Mouse (Mus musculus) B cell, adult 2 months (primary cell): ENCODE data around the gene Fiz1.
A peak's percentile ranks its signal among the peaks of the same experiment; 100 is the strongest.
"Not testable (repeated sequence)": the region's sequence is repeated elsewhere in the genome, so short reads cannot be mapped to it uniquely, and the experiment has no call there.

ENCODE experiments used
- DNase-seq, 2 experiments: peaks; one replicate each; pipeline ENCODE4 v3.0.0; 2022

Gene Fiz1

DNA sequence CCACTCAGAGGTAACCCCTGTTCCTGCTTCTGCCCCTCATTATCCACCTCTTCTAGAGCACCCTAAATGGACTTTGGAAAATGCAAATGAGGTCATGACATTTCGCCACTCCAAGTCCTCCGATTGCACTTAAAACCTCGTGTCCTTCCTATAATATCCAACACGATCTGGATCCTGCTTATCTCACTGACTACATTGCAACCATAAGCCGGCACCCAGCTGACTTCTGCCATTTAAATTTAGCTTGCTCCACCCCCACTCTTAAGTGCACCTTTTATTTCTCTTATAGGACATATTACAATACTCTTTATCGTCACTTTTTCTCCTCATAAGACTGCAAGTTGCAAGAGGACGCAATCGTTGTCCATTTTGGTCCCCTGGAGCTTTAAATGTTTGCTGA is 23.0 kb upstream of the Fiz1 start:
- no peak for DNase-seq

DNA sequence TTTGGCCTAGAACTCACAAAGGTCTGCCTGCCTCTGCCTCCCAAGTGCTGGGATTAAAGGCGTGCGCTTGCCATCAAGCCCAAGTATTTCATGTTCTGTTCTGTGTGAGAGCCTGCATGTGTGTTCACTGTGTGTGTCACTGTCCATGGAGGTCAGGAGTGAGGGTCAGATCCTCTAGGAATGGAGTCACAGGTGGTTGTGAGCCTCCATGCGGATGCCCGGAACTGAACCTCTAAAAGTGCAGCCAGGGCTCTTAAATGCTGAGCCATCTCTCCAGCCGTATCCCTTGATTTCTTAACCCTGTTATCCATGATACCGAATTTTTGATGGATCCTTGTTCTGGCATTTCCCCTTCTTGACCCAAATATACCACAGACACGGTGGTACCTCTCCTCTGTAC is 22.5 kb upstream of the Fiz1 start:
- no peak for DNase-seq

DNA sequence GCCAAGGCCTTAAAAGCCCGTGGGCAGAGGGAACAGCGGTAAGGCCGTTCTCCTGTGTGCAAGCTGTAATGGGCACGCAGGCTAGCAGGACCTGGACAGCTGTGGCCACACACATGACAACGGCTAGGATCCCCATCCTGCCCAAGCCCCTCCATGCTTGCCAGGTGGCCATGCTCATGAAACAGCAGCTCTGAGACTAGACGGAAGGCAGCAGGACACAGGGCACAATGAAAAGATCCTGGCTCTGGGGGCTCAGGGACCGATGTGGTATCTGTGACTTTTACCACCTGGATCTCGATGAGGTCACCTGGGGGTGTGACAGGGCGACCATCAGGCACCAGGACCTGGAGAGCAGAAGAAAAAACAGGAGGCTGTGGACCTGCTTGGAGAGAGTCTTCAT is 21.6 kb upstream of the Fiz1 start:
- DNase-seq, result no peak

DNA sequence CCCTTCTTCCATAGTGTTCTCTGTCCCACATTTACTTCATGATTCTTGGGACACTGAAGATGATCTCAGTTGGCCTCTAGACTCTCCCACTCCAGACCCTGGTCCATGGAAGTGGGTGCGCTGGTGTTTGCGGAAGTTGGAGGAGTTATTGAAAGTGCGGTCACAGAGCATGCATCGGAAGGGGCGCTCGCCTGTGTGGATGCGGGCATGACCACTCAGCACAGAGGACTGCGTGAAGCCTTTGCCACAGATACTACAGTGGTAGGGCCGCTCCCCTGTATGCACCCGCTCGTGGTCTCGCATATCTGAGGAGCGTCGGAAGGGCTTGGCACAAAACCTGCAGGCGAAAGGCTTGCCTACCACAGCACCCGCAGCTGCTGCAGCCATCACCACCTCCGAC is 21.1 kb upstream of the Fiz1 start:
- no peak for DNase-seq

DNA sequence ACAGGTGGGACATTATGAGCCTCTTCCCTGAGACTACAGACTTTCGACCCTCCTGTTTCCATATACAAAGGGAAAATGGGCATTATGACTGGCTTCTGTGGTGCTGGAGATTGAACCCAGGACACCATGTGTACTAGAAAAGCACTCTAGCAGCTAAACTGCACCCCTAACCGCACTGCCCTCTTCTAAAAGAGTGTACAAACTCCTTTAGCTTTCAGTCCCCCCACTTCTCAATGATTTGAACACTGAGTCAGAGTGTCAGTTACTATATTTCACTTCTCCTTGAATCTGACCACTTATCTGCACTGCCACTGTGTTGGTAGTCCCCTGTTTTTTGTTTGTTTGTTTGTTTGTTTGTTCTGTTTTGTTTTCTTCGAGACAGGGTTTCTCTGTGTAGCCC is 19.3 kb upstream of the Fiz1 start, which contains the start of gene 4632433K11Rik:
TSS of gene 4632433K11Rik (plus strand) at position 301 of the 400 bp plus-strand sequence.
- no peak for DNase-seq

DNA sequence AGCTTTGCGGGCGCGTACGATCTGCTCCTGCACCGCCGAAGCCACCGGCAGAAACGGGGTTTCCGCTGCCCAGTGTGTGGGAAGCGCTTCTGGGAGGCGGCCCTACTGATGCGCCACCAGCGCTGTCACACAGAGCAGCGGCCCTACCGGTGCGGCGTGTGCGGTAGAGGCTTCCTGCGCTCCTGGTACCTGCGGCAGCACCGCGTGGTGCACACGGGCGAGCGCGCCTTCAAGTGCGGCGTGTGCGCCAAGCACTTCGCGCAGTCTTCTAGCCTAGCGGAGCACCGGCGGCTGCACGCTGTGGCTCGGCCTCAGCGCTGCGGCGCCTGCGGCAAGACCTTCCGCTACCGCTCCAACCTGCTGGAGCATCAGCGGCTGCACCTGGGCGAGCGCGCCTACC is 17.0 kb upstream of the Fiz1 start:
- no peak for DNase-seq

DNA sequence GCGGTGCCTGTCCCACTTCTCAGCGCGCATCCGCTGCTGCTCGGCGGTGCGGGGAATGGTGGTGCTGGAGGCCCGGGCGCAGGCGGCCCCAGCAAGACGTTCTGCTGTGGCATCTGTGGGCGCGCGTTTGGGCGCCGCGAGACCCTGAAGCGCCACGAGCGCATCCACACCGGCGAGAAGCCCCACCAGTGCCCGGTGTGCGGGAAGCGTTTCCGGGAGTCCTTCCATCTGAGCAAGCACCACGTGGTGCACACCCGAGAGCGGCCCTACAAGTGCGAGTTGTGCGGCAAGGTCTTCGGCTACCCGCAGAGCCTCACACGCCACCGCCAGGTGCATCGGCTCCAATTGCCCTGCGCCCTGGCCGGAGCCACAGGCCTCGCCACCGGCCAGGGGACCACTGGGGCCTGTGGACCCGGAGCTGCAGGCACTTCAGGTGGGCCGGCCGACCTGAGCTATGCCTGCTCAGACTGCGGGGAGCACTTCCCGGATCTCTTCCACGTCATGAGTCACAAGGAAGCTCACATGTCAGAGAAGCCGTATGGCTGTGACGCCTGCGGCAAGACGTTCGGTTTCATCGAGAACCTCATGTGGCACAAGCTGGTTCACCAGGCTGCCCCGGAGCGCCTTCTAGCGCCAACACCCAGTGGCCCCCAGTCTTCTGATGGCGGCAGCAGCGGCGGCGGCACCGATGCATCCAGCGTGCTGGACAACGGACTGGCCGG is 16.2 kb upstream of the Fiz1 start:
- no peak for DNase-seq

DNA sequence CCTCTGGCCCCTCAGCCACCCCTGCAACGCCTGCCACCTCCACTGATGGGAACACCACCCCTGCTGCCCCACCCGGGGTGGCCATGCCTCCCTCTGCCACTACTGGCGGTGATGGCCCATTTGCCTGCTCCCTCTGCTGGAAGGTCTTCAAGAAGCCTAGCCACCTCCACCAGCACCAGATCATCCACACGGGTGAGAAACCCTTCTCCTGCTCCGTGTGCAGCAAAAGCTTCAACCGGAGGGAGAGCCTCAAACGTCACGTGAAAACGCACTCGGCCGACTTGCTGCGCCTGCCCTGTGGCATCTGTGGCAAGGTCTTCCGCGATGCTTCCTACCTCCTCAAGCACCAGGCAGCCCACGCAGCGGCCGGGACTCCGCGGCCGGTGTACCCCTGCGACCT is 15.4 kb upstream of the Fiz1 start:
- no peak for DNase-seq

DNA sequence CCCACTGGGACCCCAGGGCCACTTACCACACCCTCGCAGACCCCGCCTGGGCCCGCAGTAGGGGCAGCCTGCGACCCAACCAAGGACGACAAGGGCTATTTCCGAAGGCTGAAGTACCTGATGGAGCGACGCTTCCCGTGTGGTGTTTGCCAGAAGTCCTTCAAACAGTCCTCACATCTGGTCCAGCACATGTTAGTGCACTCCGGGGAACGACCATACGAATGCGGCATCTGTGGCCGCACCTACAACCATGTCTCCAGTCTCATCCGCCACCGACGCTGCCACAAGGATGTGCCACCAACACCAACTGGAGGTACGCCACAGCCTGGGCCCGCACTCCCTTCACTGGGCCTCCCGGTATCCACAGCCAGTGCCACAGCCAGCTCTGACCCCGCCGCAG is 15.0 kb upstream of the Fiz1 start:
- no peak for DNase-seq

DNA sequence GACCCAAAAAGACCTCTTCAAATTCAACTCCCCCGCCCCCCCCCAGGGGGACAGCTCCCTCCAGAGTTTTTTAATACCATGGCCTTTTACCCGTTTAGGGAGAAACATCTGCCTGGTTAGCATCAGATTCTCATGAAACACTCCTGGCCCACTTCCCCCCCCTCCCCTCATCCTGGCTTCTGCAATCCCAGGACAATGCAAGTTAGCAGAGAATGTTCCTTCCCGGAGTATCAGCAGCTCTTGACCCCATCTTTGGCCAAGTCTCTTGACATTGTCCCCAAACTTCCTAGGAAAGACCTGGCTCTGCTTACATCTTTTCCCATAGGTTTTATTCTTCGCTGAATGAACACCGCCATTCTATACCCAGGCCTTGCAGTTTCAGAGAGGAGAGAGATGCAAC is 6.7 kb upstream of the Fiz1 start:
- no peak for DNase-seq

DNA sequence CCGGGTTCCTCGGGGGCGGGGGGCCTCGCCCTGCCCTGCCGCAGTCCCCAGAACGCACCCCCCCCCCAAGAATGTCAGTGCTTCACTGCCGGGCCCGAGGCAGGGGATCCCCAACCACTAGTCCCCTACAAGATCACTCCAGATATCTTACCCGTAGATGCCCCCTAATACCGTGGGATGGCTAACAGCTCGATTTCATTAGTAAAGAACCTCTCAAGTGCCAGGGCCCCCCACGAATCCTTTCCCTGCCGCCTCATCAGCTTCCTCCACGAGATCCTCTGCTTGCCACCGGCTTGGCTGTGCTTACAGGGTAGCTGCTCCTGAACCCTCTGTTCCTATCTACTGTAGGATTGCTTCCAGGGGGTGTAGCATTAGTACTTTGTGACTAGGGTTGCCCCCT is 6.2 kb upstream of the Fiz1 start:
- no peak for DNase-seq

DNA sequence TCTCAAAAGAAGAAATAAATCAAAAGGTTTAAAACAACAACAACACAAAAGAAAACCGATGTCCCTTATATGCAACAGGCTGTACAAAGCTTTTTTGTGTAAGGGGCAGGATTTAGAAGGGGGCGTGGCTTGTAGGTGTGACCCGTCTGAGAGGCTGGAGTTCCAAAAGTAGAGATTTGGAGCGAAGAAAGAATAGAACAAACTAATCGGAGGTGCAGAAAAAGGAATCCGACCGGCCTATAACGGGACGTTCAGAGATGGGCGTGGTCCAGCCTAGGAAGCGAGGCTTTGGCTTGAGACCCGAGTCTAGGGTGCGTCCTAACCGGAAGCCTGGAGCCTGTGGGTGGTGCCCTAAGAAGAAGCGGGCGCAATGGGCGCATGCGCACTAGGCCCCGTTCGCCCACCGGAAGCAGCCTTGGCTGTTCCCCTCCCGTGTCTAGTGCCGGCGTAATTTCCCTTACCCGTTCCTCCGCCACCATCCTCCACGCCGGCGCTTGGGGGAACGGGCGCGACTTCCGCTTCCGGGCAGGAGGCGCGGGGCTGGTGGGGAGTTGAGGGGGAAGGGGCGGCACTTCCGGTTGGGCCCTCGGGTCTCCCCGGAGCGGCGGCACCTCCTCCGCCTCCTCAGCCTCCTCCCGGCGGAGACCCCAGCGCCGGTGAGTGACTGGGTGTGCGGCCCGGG is 5.6 kb upstream of the Fiz1 start, which contains the start of the genes Zfp865 and Ccdc106:
TSS of gene Zfp865 (plus strand) at position 377 of the 682 bp plus-strand sequence.
TSS of gene Ccdc106 (plus strand) at position 554 of the 682 bp plus-strand sequence.
- DNase-seq, result peak; percentile 98

DNA sequence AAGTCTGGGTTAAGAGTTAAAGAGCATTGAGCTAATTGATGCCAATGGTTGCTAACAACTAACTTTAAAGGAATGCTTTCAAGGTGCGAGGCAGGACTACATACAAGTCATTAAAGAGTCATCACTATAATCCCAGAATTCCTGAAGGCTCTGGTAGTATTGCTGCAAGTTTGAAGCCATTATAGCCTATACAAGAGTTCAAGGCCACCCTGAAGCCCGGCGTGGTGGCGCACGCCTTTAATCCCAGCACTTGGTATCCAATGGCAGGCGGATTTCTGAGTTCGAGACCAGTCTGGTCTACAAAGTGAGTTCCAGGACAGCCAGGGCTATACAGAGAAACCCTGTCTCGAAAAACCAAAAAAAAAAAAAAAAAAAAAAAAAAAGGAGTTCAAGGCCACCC is 5.1 kb upstream of the Fiz1 start:
- DNase-seq, result peak in 1 of 2 experiments; percentile 7

DNA sequence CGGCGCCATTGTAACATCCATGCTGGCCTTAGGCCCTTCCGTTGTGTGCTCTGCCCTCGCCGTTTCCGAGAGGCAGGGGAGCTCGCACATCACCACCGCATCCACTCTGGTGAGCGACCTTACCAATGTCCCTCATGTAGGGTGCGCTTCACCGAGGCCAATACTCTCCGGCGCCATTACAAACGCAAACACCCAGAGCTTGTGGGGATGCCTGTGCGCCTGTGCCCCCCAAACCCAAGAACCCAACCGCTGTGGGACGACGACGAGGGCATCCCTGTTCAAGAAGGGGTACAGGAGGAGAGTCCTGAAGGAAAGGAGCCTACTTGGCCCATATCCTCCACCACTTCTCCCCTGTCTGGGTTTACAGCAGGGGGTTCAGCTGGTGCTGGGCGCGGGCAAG is 3.4 kb upstream of the Fiz1 start:
- DNase-seq, result no peak

DNA sequence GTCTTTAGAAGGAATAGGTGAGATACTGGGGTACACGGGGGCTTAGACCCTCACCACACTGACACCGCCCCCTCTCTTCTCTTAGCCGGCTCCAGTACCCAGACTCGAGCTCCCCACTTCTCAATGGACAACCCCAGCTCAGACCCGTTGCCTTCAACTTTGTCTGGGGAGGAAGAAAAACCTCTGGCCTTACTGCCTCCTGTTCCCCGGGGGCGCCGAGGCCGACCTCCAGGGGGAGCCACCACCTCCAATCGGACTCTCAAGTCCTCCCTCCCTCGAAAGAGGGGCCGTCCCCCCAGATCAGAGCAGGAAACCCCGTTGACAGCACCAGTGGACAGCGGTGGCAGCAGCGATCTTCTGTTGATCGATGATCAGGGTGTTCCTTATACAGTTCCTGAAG is 2.9 kb upstream of the Fiz1 start:
- DNase-seq, result peak; percentile 50 to 61

DNA sequence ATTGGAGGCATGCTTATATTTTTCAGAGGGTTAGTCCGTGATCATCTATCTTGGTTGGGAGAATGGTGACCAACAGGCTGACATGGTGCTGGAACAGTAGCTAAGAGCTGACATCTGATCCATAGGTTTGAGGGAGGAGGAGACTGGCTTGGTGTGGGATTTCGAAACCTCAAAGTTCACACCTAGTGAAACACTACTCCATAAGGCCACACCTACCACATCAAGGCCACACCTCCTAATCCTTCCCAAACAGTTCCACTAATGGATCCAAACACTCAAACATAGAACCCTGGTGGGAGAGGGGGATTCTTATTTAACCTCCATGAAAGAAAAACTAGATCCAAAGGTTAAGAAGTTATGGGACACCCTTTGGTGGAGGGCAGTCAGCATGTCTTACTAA is 2.4 kb upstream of the Fiz1 start:
- DNase-seq, result peak; percentile 10 to 15

DNA sequence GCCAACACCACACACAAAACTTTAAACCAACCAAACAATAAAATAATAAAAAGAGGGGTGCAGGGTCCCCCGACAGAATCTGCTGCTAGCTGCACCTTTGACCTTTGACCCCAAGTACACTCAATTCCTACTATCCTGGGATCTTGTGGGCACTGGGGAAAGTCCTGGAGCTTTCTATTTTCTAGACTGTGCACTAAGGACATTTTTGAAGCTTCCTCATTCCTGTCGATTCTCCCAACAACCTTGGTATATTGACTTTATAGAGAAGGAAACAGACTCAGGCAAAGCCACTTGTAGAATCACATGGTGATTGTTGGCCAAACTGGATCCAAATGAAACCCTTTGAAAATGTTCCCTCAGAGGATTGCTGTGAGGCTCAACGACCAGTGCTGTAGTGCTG is 1.6 kb upstream of the Fiz1 start:
- DNase-seq, result no peak

DNA sequence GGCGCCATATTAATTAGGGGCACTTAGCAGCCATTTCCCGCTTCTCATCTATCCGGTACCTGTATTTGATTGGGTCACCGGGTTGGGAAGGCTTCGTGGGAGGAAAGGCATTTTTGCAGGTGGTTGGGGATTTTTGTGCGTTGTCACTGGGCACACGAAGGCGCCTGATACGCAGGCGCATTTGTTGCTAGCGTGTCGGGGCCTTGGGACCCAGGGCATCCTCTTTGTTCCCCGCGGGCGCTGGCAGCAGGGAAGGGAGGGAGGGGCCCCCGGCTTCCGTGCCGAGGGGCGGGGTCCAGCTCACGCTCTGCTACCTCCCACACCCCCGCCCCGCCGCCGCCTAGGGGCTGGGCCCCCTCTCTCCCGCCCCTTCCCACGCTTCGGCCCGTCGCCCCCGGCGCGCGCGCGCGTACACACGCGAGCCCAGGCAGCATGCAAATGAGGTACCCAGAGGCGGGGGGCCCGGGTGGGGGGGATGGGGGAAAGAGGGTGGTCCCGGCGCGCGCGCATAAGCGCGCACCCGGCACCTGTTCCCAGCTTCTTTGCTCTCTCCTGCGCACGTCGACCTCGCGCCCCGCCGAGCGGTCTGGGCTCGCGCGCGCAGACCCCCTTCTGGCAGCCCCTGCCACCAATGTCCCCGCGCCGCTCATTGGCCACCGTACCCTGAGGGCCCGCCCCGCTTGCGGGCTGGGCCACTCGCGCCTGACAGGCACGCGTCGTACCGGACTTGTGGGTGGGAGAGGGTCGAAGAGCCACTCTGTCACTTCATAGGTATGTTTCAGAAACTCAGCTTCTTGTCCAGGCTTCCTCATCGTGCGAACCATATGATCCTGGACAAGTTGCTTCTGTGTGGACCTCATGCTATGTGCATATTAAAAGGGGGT is 863 bp upstream of the Fiz1 start, which contains the start of gene Gm44973:
TSS of gene Gm44973 (plus strand) at position 379 of the 884 bp plus-strand sequence.
- peak; percentile 85 for DNase-seq

DNA sequence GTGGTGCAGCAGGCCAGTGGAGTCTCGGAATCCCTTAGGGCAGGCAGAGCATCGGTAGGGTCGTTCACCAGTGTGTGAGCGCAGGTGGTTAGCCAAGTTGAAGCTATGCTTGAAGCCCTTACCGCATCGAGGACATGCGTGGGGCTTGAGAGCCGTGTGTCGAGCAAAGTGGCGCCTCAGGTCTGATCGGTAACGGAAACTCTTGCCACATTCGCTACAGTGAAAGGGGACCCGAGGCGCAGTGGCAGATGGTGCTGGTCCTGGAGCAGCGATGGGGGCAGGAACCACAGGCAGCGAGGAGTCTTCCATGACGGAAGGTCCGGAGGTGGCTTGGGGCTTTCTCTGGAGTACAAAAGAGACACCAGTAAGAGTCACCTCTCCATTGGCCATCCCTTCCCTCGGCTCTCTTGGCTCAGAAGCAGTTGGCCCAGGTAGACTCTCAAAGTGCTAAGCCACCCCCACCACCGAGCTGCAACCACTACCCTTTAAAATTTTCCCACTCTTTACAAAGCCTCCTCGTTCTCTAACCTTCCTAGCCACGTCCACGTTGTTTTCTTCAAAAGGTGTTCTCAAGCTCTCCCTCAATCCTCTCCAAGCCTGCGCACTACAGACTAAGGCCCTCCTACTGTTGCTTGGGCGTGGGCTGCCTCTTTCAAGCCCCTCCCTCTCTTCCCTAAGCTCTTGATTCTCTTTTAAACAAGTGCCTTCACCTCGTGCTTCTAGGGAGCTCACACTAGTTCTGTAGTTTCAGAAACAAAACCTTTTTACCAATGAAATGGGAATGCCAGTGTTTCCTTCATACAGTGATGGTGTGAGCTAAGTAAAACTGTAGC is 1.6 kb downstream of the Fiz1 start:
- no peak for DNase-seq

DNA sequence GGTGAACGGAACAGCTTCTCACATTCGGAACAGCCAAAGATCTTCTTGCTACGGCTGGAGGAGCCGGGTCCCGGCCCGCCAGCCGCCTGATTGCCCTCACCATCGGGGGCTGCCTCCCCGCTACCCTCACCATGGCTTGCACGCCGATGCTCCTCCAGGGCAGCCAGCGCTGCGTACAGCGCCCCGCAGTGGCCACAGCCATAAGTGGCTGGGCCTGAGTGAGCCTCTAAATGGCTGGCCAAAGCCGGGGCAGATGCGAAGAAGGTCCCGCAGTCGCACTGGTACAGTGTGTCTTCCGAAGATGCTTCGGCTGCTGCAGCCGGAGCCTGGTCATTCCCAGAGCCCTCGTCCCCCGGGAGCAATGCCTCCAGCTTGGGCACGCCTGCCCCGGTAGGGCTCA is 6.3 kb downstream of the Fiz1 start:
- DNase-seq, result no peak

DNA sequence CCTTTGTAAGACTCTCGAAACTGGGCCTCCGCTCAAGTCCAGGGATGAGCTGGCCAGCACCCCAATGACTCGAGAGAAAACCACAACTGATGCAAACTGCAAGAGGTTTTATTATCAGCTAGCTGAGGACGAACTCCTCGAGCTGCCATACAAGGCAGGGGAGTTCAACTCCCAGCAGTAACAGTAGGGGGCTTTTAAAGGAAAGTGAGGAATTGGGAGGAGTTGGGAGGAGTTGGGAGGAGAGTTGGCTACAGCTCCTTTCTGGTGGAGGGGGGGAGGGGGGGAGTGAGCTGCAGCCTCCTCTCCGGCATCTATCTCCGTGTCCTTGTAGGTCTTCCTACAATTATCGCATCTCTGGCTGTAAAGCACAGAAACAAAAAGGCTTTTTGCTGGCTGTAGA is 11.6 kb downstream of the Fiz1 start:
- DNase-seq, result not testable (repeated sequence)

DNA sequence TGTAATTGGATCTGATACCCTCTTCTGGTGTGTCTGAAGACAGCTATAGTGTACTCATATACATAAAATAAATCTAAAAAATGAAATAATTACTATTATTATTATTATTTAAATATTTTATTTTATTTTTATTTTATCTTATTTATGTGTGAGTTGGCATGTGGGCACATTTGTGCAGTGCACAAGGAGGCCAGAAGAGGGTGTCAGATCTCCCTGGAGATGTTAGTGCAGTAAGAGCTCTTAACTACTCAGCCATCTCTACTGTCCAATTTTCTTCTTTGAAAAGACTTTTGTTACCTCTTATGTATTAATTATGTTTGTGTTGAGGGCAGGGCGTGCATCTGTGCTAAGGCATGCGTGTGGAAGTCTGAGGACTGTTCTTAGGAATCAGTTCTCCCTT is 14.6 kb downstream of the Fiz1 start:
- DNase-seq, result peak; percentile 54 to 62
